ENCODE assay signal across 9 mouse cellular contexts in the genomic region with DNA sequence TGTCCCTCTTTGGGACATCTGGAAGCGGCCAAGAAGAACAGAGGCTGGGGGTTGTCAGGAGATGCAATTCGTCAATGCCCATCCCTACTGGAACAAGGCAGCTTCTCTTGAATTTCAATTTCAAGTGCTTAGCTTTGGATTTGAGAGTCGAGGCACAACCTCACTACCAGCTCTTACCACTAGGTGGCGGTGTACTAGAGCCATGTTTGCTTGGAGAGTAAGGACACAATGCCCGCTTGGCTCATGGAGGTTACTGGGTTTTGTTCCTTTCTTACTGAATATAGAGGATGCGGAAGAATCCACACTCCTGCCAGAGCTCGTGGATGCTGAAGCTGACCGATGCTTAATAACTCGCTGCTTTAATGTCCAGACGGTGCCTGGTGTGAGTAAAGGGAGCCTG. TPM values are rescaled to one million over a fixed set of nuclear protein-coding genes. Genes with fewer than 3 reads are reported as not detected.
DNase-seq lines count a peak whose midpoint lies in the region; ATAC-seq lines count a peak whose summit lies in the region.
"Had no signal": no experiment of that assay in that cellular context is flagged by ENCODE, and none has a peak within 500 bp of the region (broad histone marks: within the 10 kb centered on the region; RNA-seq: fewer than 3 reads in every experiment).

No protein-coding gene starts in this region.

- H3K27ac ChIP-seq in hindbrain, embryonic 14.5 days, result no peak overlapping the region
- no peak overlapping the region for H3K27ac ChIP-seq in hindbrain, embryonic 12.5 days
- H3K27ac ChIP-seq: neural tube, embryonic 12.5 days had no signal

- no peak overlapping the region for H3K9ac ChIP-seq in hindbrain, embryonic 14.5 days
- no peak overlapping the region for H3K9ac ChIP-seq in hindbrain, embryonic 12.5 days
- H3K9ac ChIP-seq: neural tube, embryonic 12.5 days had no signal

- no peaks in the 10 kb centered on the region for H3K9me3 ChIP-seq in hindbrain, embryonic 14.5 days (ENCODE audit: control insufficient read depth, low read length)
- H3K9me3 ChIP-seq in hindbrain, embryonic 12.5 days (replicated peaks), result no peaks in the 10 kb centered on the region
- H3K9me3 ChIP-seq: neural tube, embryonic 12.5 days had no signal

- no peaks in the 10 kb centered on the region for H3K36me3 ChIP-seq in hindbrain, embryonic 14.5 days (replicated peaks; ENCODE audit: control insufficient read depth, insufficient read depth)
- H3K36me3 ChIP-seq in hindbrain, embryonic 12.5 days, result no peaks in the 10 kb centered on the region
- H3K36me3 ChIP-seq: neural tube, embryonic 12.5 days had no signal

- no peak overlapping the region for H3K4me2 ChIP-seq in hindbrain, embryonic 14.5 days (replicated peaks)
- H3K4me2 ChIP-seq in hindbrain, embryonic 12.5 days (replicated peaks), result no peak overlapping the region
- H3K4me2 ChIP-seq: neural tube, embryonic 12.5 days had no signal

- peak; percentile 56 for DNase-seq in hindbrain, embryonic 14.5 days (ENCODE audit: low spot score)
- DNase-seq in T-cell, adult 2 months (ENCODE audit: low spot score), result peak; percentile 23
- peak; percentile 83 to 86 for DNase-seq in cerebellum, postnatal 14 days
- peak; percentile 44 for DNase-seq in left cerebral cortex, adult 11 months (ENCODE audit: low spot score)
- peak; percentile 5 to 7 for DNase-seq in monocyte, adult 2 months (ENCODE audit: low read depth in 1 of 2, low spot score in 2 of 2)
- peak; percentile 73 for DNase-seq in testis, postnatal 10 days (ENCODE audit: low spot score)

- ATAC-seq in hindbrain, embryonic 14.5 days (ENCODE audit: low FRiP score), result no peak
- no peak for ATAC-seq in hindbrain, embryonic 12.5 days (ENCODE audit: low FRiP score)
- ATAC-seq in granulocyte monocyte progenitor cell, adult 5-6 weeks (replicated peaks; ENCODE audit: poor library complexity, severe bottlenecking), result peak; percentile 46; the same call in 1 of the 2 replicates

- H3K4me1 ChIP-seq in hindbrain, embryonic 14.5 days (replicated peaks; ENCODE audit: control insufficient read depth, insufficient read depth, low read length), result no peaks in the 10 kb centered on the region
- no peaks in the 10 kb centered on the region for H3K4me1 ChIP-seq in hindbrain, embryonic 12.5 days
- H3K4me1 ChIP-seq: neural tube, embryonic 12.5 days had no signal

- 82% methylated on average over 10 of the region's 10 CpGs for WGBS in hindbrain, embryonic 14.5 days
- WGBS in hindbrain, embryonic 12.5 days, result 80% methylated on average over 10 of the region's 10 CpGs

- H3K4me3 ChIP-seq in hindbrain, embryonic 14.5 days (replicated peaks; ENCODE audit: low read length), result no peak overlapping the region
- H3K4me3 ChIP-seq in hindbrain, embryonic 12.5 days, result no peak overlapping the region
- H3K4me3 ChIP-seq: neural tube, embryonic 12.5 days had no signal

- no peaks in the 10 kb centered on the region for H3K27me3 ChIP-seq in hindbrain, embryonic 14.5 days (ENCODE audit: control insufficient read depth, insufficient read depth, low read length)
- H3K27me3 ChIP-seq in hindbrain, embryonic 12.5 days, result no peaks in the 10 kb centered on the region
- H3K27me3 ChIP-seq: neural tube, embryonic 12.5 days had no signal

RNA-seq across cellular contexts. Expression of gene Sycp2l, which starts 32.2 kb away (rescaled TPM):
- polyA plus RNA-seq in hindbrain, embryonic 14.5 days (2014; fragmentation: Nextera tagmentation; extraction: Ambion mirVana), result not detected in 2 replicates
- not detected in 2 replicates for polyA plus RNA-seq in hindbrain, embryonic 12.5 days (2016; fragmentation: Nextera tagmentation; extraction: Ambion mirVana)
- not detected in 2 replicates for total RNA-seq in granulocyte monocyte progenitor cell, adult 5-6 weeks (2014; fragmentation: Nextera tagmentation)
- total RNA-seq in granulocyte monocyte progenitor cell, adult 5-6 weeks (2017), result not detected in 2 replicates
- polyA plus RNA-seq: neural tube, embryonic 12.5 days had no signal

RNA-seq across cellular contexts. Expression of gene Gcm2, which starts 35.4 kb away (rescaled TPM):
- polyA plus RNA-seq in hindbrain, embryonic 14.5 days (2014; fragmentation: Nextera tagmentation; extraction: Ambion mirVana), result not detected in 2 replicates
- not detected in 2 replicates for polyA plus RNA-seq in hindbrain, embryonic 12.5 days (2016; fragmentation: Nextera tagmentation; extraction: Ambion mirVana)
- not detected in 2 replicates for total RNA-seq in granulocyte monocyte progenitor cell, adult 5-6 weeks (2014; fragmentation: Nextera tagmentation)
- not detected in 2 replicates for total RNA-seq in granulocyte monocyte progenitor cell, adult 5-6 weeks (2017)
- polyA plus RNA-seq: neural tube, embryonic 12.5 days had no signal

Comparison
In these comparisons a context has a peak if more than half of its experiments do, and no peak if none do; other contexts are left out.
1. DNase-seq: peak in every context shown above with its lines; median percentile 84 in cerebellum, postnatal 14 days; 73 in testis, postnatal 10 days; 56 in hindbrain, embryonic 14.5 days; 44 in left cerebral cortex, adult 11 months; 23 in T-cell, adult 2 months; 6 in monocyte, adult 2 months.